Mouse (Mus musculus) embryonic fibroblast, embryonic 13.5 days (primary cell): ENCODE measurements around the gene Spata25. TPM values are rescaled to one million over a fixed set of nuclear protein-coding genes. Genes with fewer than 3 reads are reported as not detected.

Experiments
- H3K27ac ChIP-seq: 2 replicates; pipeline ENCODE4 v1.5.1; 2012; ENCODE audit warnings: low read length, control low read depth, inconsistent platforms; ENCODE audit not compliant: insufficient read depth
- H3K4me1 ChIP-seq: 2 replicates; pipeline ENCODE4 v1.6.1; 2011; ENCODE audit warnings: low read length; ENCODE audit not compliant: control insufficient read depth, insufficient read depth
- H3K4me3 ChIP-seq: 2 replicates; pipeline ENCODE4 v1.5.1; 2011; ENCODE audit warnings: mild to moderate bottlenecking, control low read depth, low read length; ENCODE audit not compliant: insufficient read depth
- CTCF ChIP-seq: IDR thresholded peaks from 2 replicates; pipeline ENCODE4 v1.5.1; 2011; ENCODE audit warnings: mild to moderate bottlenecking, control low read depth, low read length, moderate library complexity, borderline replicate concordance; ENCODE audit not compliant: insufficient read depth
- POLR2A ChIP-seq: IDR thresholded peaks from 2 replicates; pipeline ENCODE4 v1.6.1; 2011; ENCODE audit warnings: low read depth, mild to moderate bottlenecking, control low read depth, low read length, moderate library complexity
- polyA plus RNA-seq: library from polyadenylated mRNA; stranded (reverse); fragments of >200 nt; gene quantifications from 2 replicates; pipeline ENCODE4 v1.2.4, GENCODE M21; 2011; ENCODE audit warnings: low read depth; ENCODE audit not compliant: missing spikeins, insufficient read length

Spata25 gene
- polyA plus RNA-seq, 1 experiment: not detected

- no peak overlapping the region for H3K27ac ChIP-seq
- no peak overlapping the region for H3K4me3 ChIP-seq
- no peaks in the 10 kb centered on the region for H3K4me1 ChIP-seq
- TF ChIP-seq POLR2A: no peak
- TF ChIP-seq CTCF: no peak
Observed at GRCm38 (mm10) chr2:164850061-164850460, 21.7 kb upstream of the Spata25 start.

GRCm38 (mm10) chr2:164845782-164846181 lies 17.4 kb upstream of the Spata25 start:
- Histone ChIP-seq H3K27ac (no peak overlapping the region), H3K4me3 (no peak overlapping the region), H3K4me1 (no peaks in the 10 kb centered on the region)
- TF ChIP-seq POLR2A: no peak
- TF ChIP-seq CTCF: no peak

GRCm38 (mm10) chr2:164835164-164835563 lies 6.8 kb upstream of the Spata25 start:
- Histone ChIP-seq H3K27ac (no peak overlapping the region), H3K4me1 (no peaks in the 10 kb centered on the region; the same call in 1 of the 2 replicates), H3K4me3 (no peak overlapping the region)
- TF ChIP-seq POLR2A (no peak), CTCF (no peak)

- peak overlapping the region; percentile 43 for H3K27ac ChIP-seq
- 0 out of 2 replicates have a peak, but pooled peaks have one; percentile 20 for TF ChIP-seq POLR2A
- TF ChIP-seq CTCF: 0 out of 2 replicates have a peak, but pooled peaks have one; percentile 8
Observed at GRCm38 (mm10) chr2:164834531-164834930, 6.2 kb upstream of the Spata25 start.

GRCm38 (mm10) chr2:164833314-164833959 lies 5.1 kb upstream of the Spata25 start, which contains the start of gene Neurl2:
Neurl2 (minus strand) TSS chr2:164833456.
- Histone ChIP-seq H3K4me1 (no peaks in the 10 kb centered on the region; the same call in 1 of the 2 replicates), H3K27ac (peak within 1 kb of the TSS; percentile 85), H3K4me3 (peak within 1 kb of the TSS; percentile 82)
- TF ChIP-seq CTCF (0 out of 2 replicates have a peak, but pooled peaks have one; percentile 10), POLR2A (peak; percentile 87)

More at GRCm38 (mm10) chr2:164834531-164834930, 6.2 kb upstream of the Spata25 start:
- H3K4me3 ChIP-seq: peak overlapping the region; percentile 82
- no peaks in the 10 kb centered on the region; the same call in 1 of the 2 replicates for H3K4me1 ChIP-seq

- Histone ChIP-seq H3K27ac (peak within 1 kb of the TSS; percentile 85), H3K4me3 (peak within 1 kb of the TSS; percentile 82), H3K4me1 (no peaks in the 10 kb centered on the region; the same call in 1 of the 2 replicates)
- TF ChIP-seq POLR2A: peak; percentile 75
- TF ChIP-seq CTCF: peak; percentile 57; the same call in 1 of the 2 replicates
Observed at GRCm38 (mm10) chr2:164832748-164833301, 4.5 kb upstream of the Spata25 start, which contains the start of gene Ctsa. Ctsa (plus strand) TSS chr2:164832873.

- H3K27ac ChIP-seq: no peak overlapping the region
- H3K4me3 ChIP-seq: peak overlapping the region; percentile 82
- TF ChIP-seq CTCF (no peak), POLR2A (no peak)
- no peaks in the 10 kb centered on the region; the same call in 1 of the 2 replicates for H3K4me1 ChIP-seq
Observed at GRCm38 (mm10) chr2:164832032-164832747, 3.9 kb upstream of the Spata25 start.

GRCm38 (mm10) chr2:164831029-164831428 lies 2.7 kb upstream of the Spata25 start:
- no peaks in the 10 kb centered on the region for H3K4me1 ChIP-seq
- TF ChIP-seq POLR2A (no peak), CTCF (no peak)
- no peak overlapping the region for H3K27ac ChIP-seq
- no peak overlapping the region for H3K4me3 ChIP-seq

GRCm38 (mm10) chr2:164829090-164829489 lies 753 bp upstream of the Spata25 start:
- no peaks in the 10 kb centered on the region for H3K4me1 ChIP-seq
- no peak overlapping the region for H3K27ac ChIP-seq
- TF ChIP-seq POLR2A (no peak), CTCF (no peak)
- H3K4me3 ChIP-seq: no peak overlapping the region

- Histone ChIP-seq H3K27ac (no peak overlapping the region), H3K4me3 (no peak overlapping the region), H3K4me1 (no peaks in the 10 kb centered on the region)
- TF ChIP-seq CTCF (no peak), POLR2A (no peak)
Observed at GRCm38 (mm10) chr2:164827146-164827850, 1.0 kb downstream of the Spata25 start.
